Mouse (Mus musculus) cerebellum, adult 9-11 months (tissue): ENCODE results near the gene Stk26.

ENCODE experiments used
- DNase-seq: peaks from one replicate; pipeline ENCODE4 v3.0.0; 2022

Gene Stk26

DNA sequence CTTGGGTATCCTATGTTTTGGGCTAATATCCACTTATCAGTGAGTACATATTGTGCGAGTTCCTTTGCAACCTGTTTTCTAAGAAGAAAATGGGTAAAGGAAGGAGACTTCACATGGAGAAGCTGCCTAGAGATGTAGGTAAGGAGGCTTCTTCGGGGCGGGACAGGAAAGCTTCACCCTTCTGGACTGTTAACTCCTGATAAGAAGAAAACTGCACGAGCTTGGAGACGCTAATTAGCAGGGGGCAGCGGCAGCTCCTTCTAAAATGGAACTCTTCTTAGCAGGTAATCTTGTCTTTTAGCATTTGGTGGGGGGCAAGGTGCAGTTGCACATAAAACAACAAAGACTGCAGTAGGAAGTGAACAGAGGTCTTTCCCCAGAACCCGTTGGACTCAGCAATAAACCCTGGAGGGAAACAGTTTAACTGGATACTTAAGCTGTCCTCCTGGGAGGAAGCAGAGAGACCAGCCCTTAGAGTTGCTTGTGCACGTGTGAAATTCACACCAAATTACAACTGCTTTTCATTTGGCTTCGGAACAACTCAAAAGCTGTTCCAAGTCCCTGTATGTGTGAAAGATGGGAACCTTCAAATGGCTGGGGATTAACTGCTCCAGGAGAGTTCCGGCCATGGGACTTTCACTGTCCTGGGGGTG is 86.2 kb downstream of the Stk26 start:
- DNase-seq, result no peak

DNA sequence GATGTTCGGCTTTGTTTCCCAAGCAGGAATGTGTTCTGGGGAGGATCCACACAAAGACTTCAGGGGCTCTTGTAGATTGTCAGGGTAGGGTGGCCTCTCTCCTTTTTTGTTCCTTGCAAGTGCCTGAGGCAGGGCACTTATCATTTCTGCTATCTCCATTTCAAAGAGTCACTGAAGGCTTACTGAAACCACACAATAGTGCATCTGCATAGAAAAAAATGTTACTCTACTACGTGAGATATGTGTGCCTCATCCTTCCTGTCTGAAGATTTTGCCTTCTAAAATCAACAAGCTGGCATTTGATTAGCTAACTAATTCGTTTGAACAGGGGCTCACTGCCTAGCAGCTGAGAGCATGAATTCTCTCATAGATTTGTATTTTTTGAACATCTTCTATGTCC is 89.5 kb downstream of the Stk26 start:
- DNase-seq, result no peak

DNA sequence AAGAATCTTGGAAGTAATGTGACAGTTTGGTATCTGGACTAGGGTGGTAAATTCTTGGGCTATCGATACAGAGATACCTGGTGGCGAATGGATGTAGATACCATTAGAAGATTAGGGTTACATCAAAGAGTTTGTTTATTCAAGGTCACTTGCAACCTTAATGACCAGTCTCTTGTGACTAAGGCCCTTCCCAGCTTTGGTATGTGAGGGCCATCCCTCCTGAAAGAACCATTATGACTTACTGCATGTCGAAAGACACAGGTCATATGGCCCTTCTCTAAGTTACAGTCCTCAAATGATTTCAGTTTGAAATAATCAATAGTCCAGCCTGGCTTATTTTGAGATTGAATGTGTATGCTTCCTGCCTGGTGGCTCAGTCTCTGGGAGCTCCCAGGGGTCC is 96.3 kb downstream of the Stk26 start:
- no peak for DNase-seq

DNA sequence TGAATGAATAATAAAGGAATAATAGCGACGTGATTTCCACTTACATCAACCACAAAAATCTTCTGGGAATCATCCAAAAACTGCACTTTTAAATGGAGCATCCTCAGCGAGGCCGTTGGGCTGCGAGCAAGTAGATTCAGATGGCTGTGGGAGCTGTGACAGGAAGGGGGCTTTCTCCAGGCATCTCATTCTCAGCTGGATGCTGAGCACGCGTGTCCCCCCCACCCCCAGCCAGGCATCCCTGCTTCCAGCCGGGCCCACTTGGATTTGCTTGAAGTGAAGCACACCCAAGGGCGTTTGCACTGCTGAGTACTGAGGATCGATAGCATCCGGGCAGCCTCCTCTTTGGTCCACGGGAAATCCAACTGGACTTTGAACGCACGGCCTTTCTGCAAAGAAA is 101.8 kb downstream of the Stk26 start, which contains the start of gene Frmd7:
TSS of gene Frmd7 (minus strand) at position 101 of the 400 bp plus-strand sequence.
- DNase-seq, result no peak
